Mouse (Mus musculus) left cerebral cortex, adult 2 months (tissue): ENCODE results near the gene Tenm4. TPM values are rescaled to one million over a fixed set of nuclear protein-coding genes. Genes with fewer than 3 reads are reported as not detected.
A peak's percentile ranks its signal among the peaks of the same experiment; 100 is the strongest.

ENCODE experiments used
- DNase-seq, 2 experiments: peaks; one replicate each; pipeline ENCODE4 v3.0.0; 2021 to 2022; ENCODE audit warnings: low spot score in 2 of 2, mixed read lengths in 1 of 2; ENCODE audit errors: extremely low spot score in 1 of 2
- H3K27ac ChIP-seq: fragments of 200-600 bp; 2 replicates; pipeline ENCODE4 v1.8.1; 2022
- H3K4me3 ChIP-seq: fragments of 200-600 bp; 2 replicates; pipeline ENCODE4 v1.8.1; 2022
- CTCF ChIP-seq: fragments of 200-600 bp; IDR thresholded peaks from 2 replicates; pipeline ENCODE4 v1.8.1; 2022; ENCODE audit warnings: antibody characterized with exemption, mild to moderate bottlenecking, moderate library complexity
- intact Hi-C: fragments of 180-260 bp; cut with DNase I; formaldehyde crosslinking; loops from one replicate; pipeline ENCODE4 v1.15.1; 2025
- total RNA-seq, 2 experiments: library from RNA; stranded (reverse); gene quantifications; 2 replicates each; pipeline ENCODE4 v1.2.3; 2021

The Tenm4 gene
- total RNA-seq, 2 experiments from 2014 or later: 158 to 160 TPM

- DNase-seq: no peak
- TF ChIP-seq CTCF: no peak
- Histone ChIP-seq H3K27ac (no peak overlapping the region), H3K4me3 (no peak overlapping the region)
- intact Hi-C loops: no loop called here
Measured at GRCm38 (mm10) chr7:96530571-96531426, 359.8 kb downstream of the Tenm4 start.

DNA sequence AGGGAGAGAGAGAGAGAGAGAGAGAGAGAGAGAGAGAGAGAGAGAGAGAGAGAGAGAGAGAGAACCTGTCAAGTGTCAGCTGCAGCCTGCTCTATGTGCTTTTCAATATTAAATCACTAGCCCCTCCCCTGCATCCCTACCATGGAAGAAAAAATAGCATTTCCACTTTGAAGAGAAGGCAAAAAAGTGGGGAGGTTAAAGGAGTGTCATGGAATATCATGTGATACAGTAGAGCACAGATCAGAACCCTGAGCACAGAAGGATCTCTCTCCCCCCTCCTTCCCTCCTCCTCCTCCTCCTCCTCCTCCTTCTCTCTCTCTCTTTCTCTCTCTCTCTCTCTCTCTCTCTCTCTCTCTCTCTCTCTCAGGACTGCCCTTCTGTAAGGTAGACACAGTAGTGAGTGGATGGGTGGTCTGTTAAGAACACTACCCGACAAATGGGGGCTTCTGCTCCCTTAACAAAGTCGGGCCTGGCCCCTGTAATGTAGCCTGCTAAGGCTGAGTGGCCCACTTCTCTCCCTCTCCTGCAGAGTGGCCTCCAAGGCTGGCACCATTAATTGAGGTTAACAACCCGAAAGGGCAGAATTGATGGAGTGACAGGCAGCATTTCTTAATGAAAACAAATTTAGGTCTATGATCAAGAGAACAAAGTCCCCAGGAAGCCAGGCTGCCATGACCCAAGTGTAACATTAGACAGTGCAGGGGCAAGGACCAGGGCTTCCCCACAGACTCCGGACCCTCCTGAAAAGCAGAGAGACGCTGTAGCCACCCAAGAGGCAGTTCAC lies 361.1 kb downstream of the Tenm4 start:
- Histone ChIP-seq H3K27ac (no peak overlapping the region), H3K4me3 (no peak overlapping the region)
- no peak for DNase-seq
- intact Hi-C loops: no loop called here
- no peak for TF ChIP-seq CTCF

- Histone ChIP-seq H3K27ac (no peak overlapping the region), H3K4me3 (no peak overlapping the region)
- TF ChIP-seq CTCF: no peak
- DNase-seq: no peak
- intact Hi-C loops: no loop called here
Measured at GRCm38 (mm10) chr7:96532804-96533400, 361.9 kb downstream of the Tenm4 start.

- Histone ChIP-seq H3K27ac (no peak overlapping the region), H3K4me3 (no peak overlapping the region)
- TF ChIP-seq CTCF: no peak
- intact Hi-C loops: no loop called here
- DNase-seq: no peak
Measured at GRCm38 (mm10) chr7:96536313-96536880, 365.4 kb downstream of the Tenm4 start.

DNA sequence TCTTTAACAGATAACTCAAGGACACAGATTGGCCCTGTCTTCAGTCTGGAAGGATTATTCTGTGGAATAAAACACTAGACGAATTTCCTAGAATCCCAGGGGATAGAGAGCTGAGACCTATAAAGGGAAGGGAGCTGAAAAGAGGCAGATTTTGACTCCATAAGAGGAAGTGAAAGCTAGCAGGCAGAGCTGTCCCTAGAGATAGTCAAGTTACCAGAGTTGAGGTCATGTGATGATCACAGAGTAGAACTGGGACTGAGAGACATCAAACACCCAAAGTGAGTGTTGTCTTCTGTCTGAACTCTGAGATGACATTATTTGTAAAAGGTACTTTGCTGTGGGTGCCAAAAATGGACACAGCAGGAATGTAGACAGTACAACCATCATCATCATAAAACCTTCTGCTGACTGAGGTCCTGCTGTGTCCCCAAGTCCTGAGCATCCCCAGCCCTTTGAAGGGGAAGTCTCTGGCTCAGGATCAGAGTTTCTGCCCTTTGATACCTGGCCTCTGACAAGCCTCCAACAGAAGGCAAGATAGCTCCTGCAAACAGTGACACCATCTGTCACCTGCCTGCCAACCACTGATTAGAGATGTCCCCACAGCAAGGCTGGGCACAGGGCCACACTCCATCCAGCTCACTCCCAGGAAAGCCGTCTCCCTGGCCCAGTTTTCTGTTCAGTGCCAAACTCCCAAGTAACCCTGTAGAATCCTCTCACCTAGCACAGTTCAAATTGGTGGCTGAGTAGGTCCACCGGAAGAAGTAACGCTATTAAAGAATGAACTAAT lies 368.4 kb downstream of the Tenm4 start:
- Histone ChIP-seq H3K27ac (no peak overlapping the region), H3K4me3 (no peak overlapping the region)
- TF ChIP-seq CTCF: no peak
- DNase-seq: no peak
- intact Hi-C loops: no loop called here

- DNase-seq: no peak
- no peak overlapping the region for H3K4me3 ChIP-seq
- intact Hi-C loops: no loop called here
- no peak for TF ChIP-seq CTCF
- H3K27ac ChIP-seq: no peak overlapping the region
Measured at GRCm38 (mm10) chr7:96540458-96541096, 369.5 kb downstream of the Tenm4 start.

DNA sequence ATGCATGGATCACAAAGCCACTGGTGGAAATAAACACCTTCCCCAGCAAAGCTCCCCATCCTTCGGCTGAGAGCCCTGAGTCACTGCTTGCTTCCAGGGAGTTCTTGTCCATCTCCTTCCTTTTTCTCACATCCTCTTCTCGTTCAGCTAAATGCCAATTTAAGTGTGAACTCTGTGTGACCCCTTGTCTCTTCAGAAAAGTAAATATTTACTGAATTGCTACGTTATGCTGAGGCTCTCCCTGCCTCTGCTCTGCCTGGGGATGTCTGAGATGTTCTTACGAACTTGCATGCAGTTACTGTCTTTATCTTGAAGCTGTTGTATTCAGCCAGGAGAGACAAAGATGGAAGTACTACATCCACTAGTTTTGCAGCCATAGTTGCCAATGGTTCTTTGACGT lies 374.9 kb downstream of the Tenm4 start:
- Histone ChIP-seq H3K27ac (no peak overlapping the region), H3K4me3 (no peak overlapping the region)
- no peak for DNase-seq
- TF ChIP-seq CTCF: no peak
- intact Hi-C loops: no loop called here

DNA sequence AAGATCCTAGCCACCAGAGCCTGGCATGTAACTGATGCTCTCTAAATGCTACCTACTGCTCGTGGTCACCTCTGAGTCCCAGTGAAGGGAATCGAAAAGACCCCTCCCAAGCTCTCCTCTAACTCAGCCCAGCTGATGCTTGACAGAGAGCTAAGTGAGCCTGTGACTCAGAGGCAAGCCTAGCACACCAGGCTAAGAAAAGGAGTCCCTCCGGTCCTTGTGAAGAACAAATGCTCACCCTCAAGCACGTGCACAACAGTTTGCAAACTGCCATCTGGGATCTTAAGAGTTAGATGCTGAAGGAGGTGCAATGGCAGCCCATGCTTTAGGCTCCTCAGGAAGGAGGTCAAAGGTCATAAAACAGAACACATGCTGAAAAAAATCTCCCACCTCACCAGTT lies 380.8 kb downstream of the Tenm4 start:
- Histone ChIP-seq H3K4me3 (no peak overlapping the region), H3K27ac (no peak overlapping the region)
- no peak for DNase-seq
- intact Hi-C loops: loop anchor here (10.0 kb wide), 1 partner anchor 397 kb away; no protein-coding TSS in a partner anchor
- no peak for TF ChIP-seq CTCF

- intact Hi-C loops: loop anchor here (10.0 kb wide), 1 partner anchor 398 kb away; no protein-coding TSS in a partner anchor
- TF ChIP-seq CTCF: no peak
Measured at GRCm38 (mm10) chr7:96552292-96552860, 381.3 kb downstream of the Tenm4 start.

GRCm38 (mm10) chr7:96554277-96554690 lies 383.2 kb downstream of the Tenm4 start:
- peak; percentile 90 for TF ChIP-seq CTCF
- intact Hi-C loops: loop anchor here (10.0 kb wide), 1 partner anchor 399 kb away; no protein-coding TSS in a partner anchor
- Histone ChIP-seq H3K4me3 (no peak overlapping the region), H3K27ac (no peak overlapping the region)
- peak; percentile 41 to 52 for DNase-seq

More at GRCm38 (mm10) chr7:96552292-96552860, 381.3 kb downstream of the Tenm4 start:
- no peak overlapping the region for H3K27ac ChIP-seq
- H3K4me3 ChIP-seq: no peak overlapping the region
- DNase-seq: no peak
